Mouse (Mus musculus): Measurements from ENCODE around the gene Slc26a9. TPM values are rescaled to one million over a fixed set of nuclear protein-coding genes. Genes with fewer than 3 reads are reported as not detected.

Gene Slc26a9
- not detected for total RNA-seq (2023)

DNA sequence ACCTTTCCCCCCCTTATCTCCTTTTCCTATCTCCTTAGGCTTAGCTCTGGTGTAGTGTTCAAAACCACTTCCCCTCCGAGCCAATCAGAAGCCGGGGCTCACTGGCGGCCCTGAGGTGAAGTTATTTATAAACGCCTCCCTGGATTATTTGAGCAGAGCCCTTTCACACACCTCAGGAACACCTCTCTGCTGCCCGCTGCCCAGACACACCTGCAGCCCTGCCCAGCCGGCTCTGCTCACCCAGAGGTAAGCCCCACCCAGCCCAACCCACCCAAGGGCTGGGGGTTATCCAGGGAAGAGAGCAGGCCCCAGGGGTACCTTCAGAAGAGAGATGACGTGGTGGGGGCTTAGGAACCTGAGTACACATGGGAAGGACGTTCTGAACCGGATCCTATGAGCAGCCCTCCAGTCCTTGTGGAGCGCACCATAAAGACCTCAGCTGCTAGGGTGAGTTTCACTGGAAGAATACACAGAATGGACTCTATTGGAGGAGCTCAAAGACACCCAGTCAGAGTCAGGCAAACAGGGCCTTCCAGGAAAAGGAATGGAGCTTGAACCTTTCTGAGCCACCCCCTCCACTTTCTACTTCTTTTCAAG is at the start of gene Slc26a9:
Slc26a9 (plus strand) TSS at position 155 of the 597 bp plus-strand sequence.

GRCm38 (mm10) chr1:131797202-131797909 is 53.5 kb downstream of the Slc26a9 start, which contains the start of gene Pm20d1:
Gene Pm20d1, plus strand, starts transcription at chr1:131797381.

Other genes starting within 250 kb of the Slc26a9 start
- gene Srgap2, start 216.7 kb upstream of the Slc26a9 start, total RNA-seq (2023) = 10 to 100 TPM; 57.5 to 70.9 TPM
- gene Fam72a, start 216.1 kb upstream of the Slc26a9 start, total RNA-seq (2023) = 1 to 10 TPM; 1.8 to 2.0 TPM
- not detected for gene Avpr1b, start 144.8 kb upstream of the Slc26a9 start, total RNA-seq (2023)
- 100 to 1,000 TPM in 1 of 2 experiments, 10 to 100 TPM in 1; 72.4 to 147 TPM for gene Ctse, start 105.7 kb upstream of the Slc26a9 start, total RNA-seq (2023)
- 1 to 10 TPM; 5.9 to 6.2 TPM for gene Rab7b, start 55.3 kb upstream of the Slc26a9 start, total RNA-seq (2023)
- gene Pm20d1, start 53.4 kb downstream of the Slc26a9 start, total RNA-seq (2023) = not detected
- gene Slc41a1, start 83.5 kb downstream of the Slc26a9 start, total RNA-seq (2023) = 1 to 10 TPM; 4.1 to 8.0 TPM
- 10 to 100 TPM; 17.0 to 25.4 TPM for gene Rab29, start 123.2 kb downstream of the Slc26a9 start, total RNA-seq (2023)
- 10 to 100 TPM; 74.9 to 84.6 TPM for gene Nucks1, start 166.5 kb downstream of the Slc26a9 start, total RNA-seq (2023)
- gene Slc45a3, start 218.9 kb downstream of the Slc26a9 start, total RNA-seq (2023) = under 1 TPM; 0.27 to 0.64 TPM